ENCODE assay signal across 8 mouse cellular contexts in genomic region chr13:46928404-46928803, GRCm38 (mm10). TPM values are rescaled to one million over a fixed set of nuclear protein-coding genes. Genes with fewer than 3 reads are reported as not detected.
A peak's percentile ranks its signal among the peaks of the same experiment; 100 is the strongest.
DNase-seq lines count a peak whose midpoint lies in the region; ATAC-seq and TF ChIP-seq lines count a peak whose summit lies in the region.

No protein-coding gene starts in this region.

- 0 out of 2 replicates have a peak, but pooled peaks cover 5% of the 10 kb centered on the region for H3K36me3 ChIP-seq in intestine, postnatal 0 days (ENCODE audit: control insufficient read depth, insufficient read depth)
- peaks cover 9% of the 10 kb centered on the region; the same call in 1 of the 2 replicates for H3K36me3 ChIP-seq in neural tube, embryonic 12.5 days

- H3K27me3 ChIP-seq in intestine, postnatal 0 days (replicated peaks; ENCODE audit: control insufficient read depth, insufficient read depth, low read length), result no peaks in the 10 kb centered on the region
- H3K27me3 ChIP-seq in neural tube, embryonic 12.5 days (replicated peaks), result no peaks in the 10 kb centered on the region

- intact Hi-C loops in left cerebral cortex, adult 2 months (cut with DNase I), result loop anchor here (5.0 kb wide), 1 partner anchor 201 kb away; the partner anchor contains the start of gene Nup153
- intact Hi-C loops in left cerebral cortex, postnatal 4 days (cut with DNase I), result no loop called here

- H3K27ac ChIP-seq in left cerebral cortex, adult 2 months, result peak overlapping the region; percentile 90; the same call in 1 of the 2 replicates
- no peak overlapping the region for H3K27ac ChIP-seq in embryonic fibroblast, embryonic 13.5 days (ENCODE audit: insufficient read depth, low read length)
- H3K27ac ChIP-seq in intestine, postnatal 0 days (ENCODE audit: low read depth, low read length), result no peak overlapping the region
- H3K27ac ChIP-seq in neural tube, embryonic 12.5 days, result no peak overlapping the region

- peak overlapping the region; percentile 90 for H3K4me3 ChIP-seq in left cerebral cortex, adult 2 months
- H3K4me3 ChIP-seq in embryonic fibroblast, embryonic 13.5 days (ENCODE audit: insufficient read depth, low read length), result peak overlapping the region; percentile 68
- H3K4me3 ChIP-seq in intestine, postnatal 0 days (ENCODE audit: low read depth, low read length), result peak overlapping the region; percentile 80
- peak overlapping the region; percentile 82 for H3K4me3 ChIP-seq in neural tube, embryonic 12.5 days

- no peak for ATAC-seq in intestine, postnatal 0 days
- no peak for ATAC-seq in neural tube, embryonic 12.5 days (ENCODE audit: low FRiP score, low read depth)

- no peaks in the 10 kb centered on the region for H3K9me3 ChIP-seq in intestine, postnatal 0 days (ENCODE audit: control insufficient read depth)
- H3K9me3 ChIP-seq in neural tube, embryonic 12.5 days, result no peaks in the 10 kb centered on the region

- peak overlapping the region; percentile 84 for H3K4me2 ChIP-seq in intestine, postnatal 0 days (replicated peaks; ENCODE audit: low read depth)
- peak overlapping the region; percentile 70 for H3K4me2 ChIP-seq in neural tube, embryonic 12.5 days (replicated peaks)

- no peak overlapping the region for H3K9ac ChIP-seq in intestine, postnatal 0 days (ENCODE audit: low read depth, low read length)
- H3K9ac ChIP-seq in neural tube, embryonic 12.5 days, result no peak overlapping the region

- WGBS in intestine, postnatal 0 days, result 62% methylated on average over 5 of the region's 5 CpGs
- WGBS in neural tube, embryonic 12.5 days, result 21% methylated on average over 5 of the region's 5 CpGs

- no peak for TF ChIP-seq POLR2A in embryonic fibroblast, embryonic 13.5 days (IDR thresholded peaks at IDR 0.05; ENCODE audit: low read depth, low read length)

- DNase-seq in left cerebral cortex, adult 2 months (ENCODE audit: extremely low spot score in 1 of 2, low spot score in 2 of 2), result no peak
- DNase-seq in left cerebral cortex, postnatal 4 days, result no peak
- no peak for DNase-seq in embryo, embryonic 10.5 days (ENCODE audit: low spot score)
- no peak for DNase-seq in gastrocnemius, postnatal 10 days
- DNase-seq in natural killer cell, adult 2 months (ENCODE audit: low spot score in 2 of 2), result no peak

- H3K4me1 ChIP-seq in embryonic fibroblast, embryonic 13.5 days (ENCODE audit: control insufficient read depth, insufficient read depth, low read length), result peaks cover 3% of the 10 kb centered on the region; the same call in 1 of the 2 replicates
- 0 out of 2 replicates have a peak, but pooled peaks cover under 1% of the 10 kb centered on the region for H3K4me1 ChIP-seq in intestine, postnatal 0 days (replicated peaks; ENCODE audit: control insufficient read depth, insufficient read depth, low read length)
- H3K4me1 ChIP-seq in neural tube, embryonic 12.5 days, result peaks cover 19% of the 10 kb centered on the region

- TF ChIP-seq CTCF in left cerebral cortex, adult 2 months (IDR thresholded peaks at IDR 0.05), result no peak
- no peak for TF ChIP-seq CTCF in embryonic fibroblast, embryonic 13.5 days (IDR thresholded peaks at IDR 0.05; ENCODE audit: borderline replicate concordance, insufficient read depth, low read length)
- no peak for TF ChIP-seq CTCF in intestine, postnatal 0 days (IDR thresholded peaks at IDR 0.05; ENCODE audit: low read depth)

RNA-seq across cellular contexts. Expression of gene Kif13a, which starts 1.3 kb away (rescaled TPM):
- total RNA-seq in left cerebral cortex, adult 2 months (2021), result 10 to 100 TPM; 19.1 to 22.7 TPM
- total RNA-seq in left cerebral cortex, postnatal 4 days (2021), result 10 to 100 TPM; 30.8 to 30.9 TPM
- polyA plus RNA-seq in embryonic fibroblast, embryonic 13.5 days (2011; ENCODE audit: insufficient read length, low read depth, missing spikeins), result 29.0 and 32.5 TPM in 2 replicates
- 11.3 and 12.3 TPM in 2 replicates for polyA plus RNA-seq in intestine, postnatal 0 days (2015; fragmentation: Nextera tagmentation; extraction: Ambion mirVana)
- polyA plus RNA-seq in neural tube, embryonic 12.5 days (2016; fragmentation: Nextera tagmentation; extraction: Ambion mirVana), result 20.9 and 22.1 TPM in 2 replicates
- 10 to 100 TPM; 55.7 to 60.3 TPM for total RNA-seq in gastrocnemius, postnatal 10 days (2021)
